Mouse (Mus musculus) CD4-positive, CD25-positive, alpha-beta regulatory T cell, adult 4 months (primary cell): ENCODE measurements at regions not wholly inside any gene's neighbourhood (a gene's known extent, or its start where the extent isn't known, plus 50 kb on each side); places are given as distances from the start of the nearest gene placed in this dataset.

ENCODE experiments used
- ATAC-seq: one replicate; pipeline ENCODE4 v1.8.0; 2017

DNA sequence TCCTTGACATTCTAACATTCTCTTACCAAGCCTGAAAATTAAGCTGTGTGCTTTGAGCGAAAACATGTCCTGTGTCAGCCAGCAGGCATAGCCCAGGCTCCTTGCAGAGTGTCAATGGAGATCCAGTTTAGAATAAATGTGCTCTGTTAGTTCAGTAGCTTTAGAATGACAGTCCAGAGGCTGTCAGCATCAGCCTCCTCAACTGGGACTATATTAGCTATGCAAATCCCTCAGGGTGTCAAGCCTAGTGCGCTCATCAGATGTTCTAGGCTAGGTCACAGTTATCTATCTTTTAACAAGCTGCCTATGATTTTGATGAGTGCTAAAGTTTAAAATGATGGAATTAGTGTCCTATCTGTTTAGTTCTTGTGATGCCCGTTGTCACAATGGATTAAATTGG, 281.7 kb upstream of the Btbd3 start:
- ATAC-seq, result no peak

- ATAC-seq, result no peak
Observed at GRCm38 (mm10) chr2:137969156-137969555, 287.2 kb upstream of the Btbd3 start.

GRCm38 (mm10) chr2:137966460-137967076, 289.8 kb upstream of the Btbd3 start:
- no peak for ATAC-seq

GRCm38 (mm10) chr2:137954830-137955229, 301.5 kb upstream of the Btbd3 start:
- no peak for ATAC-seq

- ATAC-seq, result no peak
Observed at GRCm38 (mm10) chr2:137953144-137953543, 303.2 kb upstream of the Btbd3 start.

DNA sequence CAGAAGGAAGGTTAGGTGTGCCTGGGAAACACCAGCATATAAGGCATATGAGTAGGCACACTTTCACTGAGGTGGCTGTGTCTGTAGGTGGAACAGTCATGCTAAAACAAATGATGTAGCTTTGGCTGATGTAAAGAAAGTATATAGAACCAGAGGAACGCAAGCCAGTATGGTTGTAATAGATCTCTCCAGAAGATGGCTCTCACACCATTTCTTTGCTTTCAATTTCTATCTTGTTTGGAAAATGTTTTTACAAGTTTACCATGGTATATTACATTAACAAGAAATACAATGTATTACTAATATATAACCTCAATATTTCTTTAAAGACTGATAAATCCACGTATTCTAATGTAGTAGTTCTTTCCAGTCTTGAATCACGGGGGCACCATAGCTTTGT, 304.4 kb upstream of the Btbd3 start:
- ATAC-seq, result no peak

DNA sequence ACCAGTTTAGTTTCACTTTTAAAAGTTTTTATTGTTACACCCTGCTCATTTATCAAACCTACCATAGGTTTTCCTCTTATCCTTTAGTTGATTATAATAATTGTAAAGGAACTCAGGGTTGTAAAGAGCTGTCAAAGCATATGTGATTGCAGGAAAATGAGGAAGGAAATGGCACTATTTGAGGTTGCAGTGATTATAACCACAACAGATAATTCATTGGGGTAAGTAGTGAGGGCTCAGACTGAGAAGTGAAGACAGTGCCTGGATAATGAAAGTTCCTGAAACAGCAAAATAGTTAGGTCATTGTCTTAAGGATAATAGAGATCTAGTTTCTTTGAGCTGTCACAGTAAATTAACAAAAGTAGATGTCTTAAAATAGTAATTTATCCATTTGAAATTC, 305.4 kb upstream of the Btbd3 start:
- ATAC-seq, result no peak

DNA sequence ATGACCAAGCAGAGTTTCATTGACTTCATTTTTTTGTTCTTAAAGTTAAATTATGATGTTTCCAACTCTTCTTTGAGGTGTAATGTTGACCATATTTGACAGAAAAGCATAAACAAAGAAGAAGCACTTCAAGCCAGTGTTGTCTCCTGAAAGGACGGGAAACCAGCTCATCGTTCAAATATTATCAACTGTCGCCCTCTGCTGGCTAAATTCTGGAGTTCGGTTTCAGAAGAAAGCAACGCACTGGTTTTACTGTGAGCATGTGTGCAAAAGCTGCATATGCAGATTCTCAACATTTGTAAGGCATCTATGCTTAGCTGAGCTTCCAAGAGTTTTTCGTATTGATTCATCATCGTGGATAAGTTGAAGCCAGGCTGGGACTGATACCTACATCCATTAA, 313.6 kb upstream of the Btbd3 start:
- ATAC-seq, result no peak

- no peak for ATAC-seq
Observed at GRCm38 (mm10) chr2:137939591-137939990, 316.8 kb upstream of the Btbd3 start.

GRCm38 (mm10) chr2:137938831-137939480, 317.4 kb upstream of the Btbd3 start:
- ATAC-seq, result no peak

DNA sequence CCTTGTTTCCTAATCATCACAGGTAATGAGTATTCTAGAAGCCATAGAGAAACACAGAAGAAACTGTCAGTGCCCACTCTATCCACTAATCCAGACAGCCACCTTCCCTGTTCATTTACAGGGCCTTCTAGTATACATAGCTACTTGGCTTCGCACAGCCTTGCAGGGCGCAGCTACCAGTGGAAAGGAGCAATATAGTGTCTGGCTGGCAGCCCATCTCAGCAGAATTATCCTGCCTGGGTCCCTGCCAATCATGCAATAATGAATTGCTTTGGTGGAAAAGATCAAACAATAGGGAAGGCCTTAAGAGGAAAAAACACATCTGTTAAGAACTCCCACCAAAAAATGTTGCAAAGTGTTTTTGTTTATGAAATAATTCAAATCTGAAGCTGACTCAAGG, 319.8 kb upstream of the Btbd3 start:
- no peak for ATAC-seq

DNA sequence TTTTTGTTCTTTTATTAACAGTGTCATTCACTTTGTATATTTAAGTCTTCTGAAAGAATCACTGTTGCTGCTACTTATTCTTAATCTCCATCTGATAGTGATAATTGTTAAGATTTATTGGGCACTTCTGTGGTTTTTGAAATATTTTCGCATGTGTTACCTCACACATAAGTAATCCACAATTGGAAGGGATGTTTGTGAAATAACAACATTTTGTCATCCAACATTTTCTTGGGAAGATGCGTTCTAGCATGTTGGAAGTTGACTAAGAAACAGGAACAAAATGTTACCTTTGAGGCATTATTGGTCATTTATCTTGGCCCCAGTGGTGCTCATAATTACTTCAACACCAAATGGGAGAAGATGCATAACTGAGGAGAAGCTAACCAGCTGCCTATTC, 323.4 kb upstream of the Btbd3 start:
- ATAC-seq, result no peak

GRCm38 (mm10) chr2:137932488-137932887, 323.9 kb upstream of the Btbd3 start:
- ATAC-seq, result no peak

DNA sequence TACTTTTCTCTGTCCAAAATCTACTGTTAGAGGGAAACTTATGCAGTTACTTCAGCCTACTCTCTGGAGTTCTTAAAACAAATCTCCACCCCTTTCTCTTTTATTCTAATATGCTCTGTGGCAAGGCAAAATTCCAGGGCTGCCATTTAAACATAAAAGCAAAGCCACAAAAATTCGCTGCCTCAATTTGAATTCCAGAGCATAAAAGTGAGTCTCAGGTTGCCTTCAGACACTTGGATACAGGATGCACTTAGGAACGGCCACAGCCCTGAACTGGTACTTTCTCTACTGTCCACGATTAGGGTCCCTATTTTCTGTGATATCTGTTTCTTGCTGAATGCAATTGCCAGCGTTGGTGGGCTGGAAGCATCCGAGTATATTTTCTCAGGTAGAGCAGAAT, 330.9 kb upstream of the Btbd3 start:
- no peak for ATAC-seq

DNA sequence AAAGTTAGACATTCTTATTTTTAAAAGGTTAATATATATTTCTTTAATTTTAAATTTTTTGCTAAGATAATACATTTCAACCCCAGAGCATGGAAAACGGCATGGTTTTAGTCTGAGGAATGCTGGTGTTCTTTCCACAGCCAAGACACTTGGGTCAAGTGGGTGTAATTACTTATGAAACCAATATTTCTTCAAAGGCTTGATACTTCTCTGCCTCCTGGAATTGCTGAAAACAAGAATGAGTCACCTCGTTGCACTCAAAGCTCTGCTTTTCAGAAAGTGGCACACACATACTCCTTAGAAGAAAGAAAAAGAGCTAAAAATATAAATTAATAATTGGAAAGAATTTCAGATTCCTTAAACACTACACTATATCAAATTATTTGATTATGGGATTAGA, 331.8 kb upstream of the Btbd3 start:
- no peak for ATAC-seq

DNA sequence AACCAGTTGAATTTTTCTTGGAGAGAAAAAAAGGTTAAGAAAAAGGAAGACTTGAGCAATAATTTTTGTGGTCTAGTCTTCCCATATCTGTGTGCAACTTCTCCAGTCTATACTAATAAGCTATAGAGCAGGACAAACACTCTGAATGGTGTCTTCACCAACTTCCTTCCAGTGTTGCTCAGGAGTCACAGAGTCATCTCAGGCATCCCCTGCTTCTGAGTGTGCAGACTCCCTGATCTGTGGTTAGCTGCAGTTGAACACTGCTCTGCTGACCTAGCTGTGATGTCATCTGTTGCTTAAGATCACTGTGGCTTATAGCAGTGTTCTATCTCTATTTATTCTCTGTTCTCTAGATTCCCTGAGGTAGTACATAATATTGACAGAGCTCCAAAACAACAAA, 357.9 kb upstream of the Btbd3 start:
- no peak for ATAC-seq

GRCm38 (mm10) chr2:137880211-137881031, 375.9 kb upstream of the Btbd3 start:
- ATAC-seq, result no peak

GRCm38 (mm10) chr2:137869676-137870075, 386.7 kb upstream of the Btbd3 start:
- no peak for ATAC-seq

- no peak for ATAC-seq
Observed at GRCm38 (mm10) chr2:137854494-137854893, 401.9 kb upstream of the Btbd3 start.

DNA sequence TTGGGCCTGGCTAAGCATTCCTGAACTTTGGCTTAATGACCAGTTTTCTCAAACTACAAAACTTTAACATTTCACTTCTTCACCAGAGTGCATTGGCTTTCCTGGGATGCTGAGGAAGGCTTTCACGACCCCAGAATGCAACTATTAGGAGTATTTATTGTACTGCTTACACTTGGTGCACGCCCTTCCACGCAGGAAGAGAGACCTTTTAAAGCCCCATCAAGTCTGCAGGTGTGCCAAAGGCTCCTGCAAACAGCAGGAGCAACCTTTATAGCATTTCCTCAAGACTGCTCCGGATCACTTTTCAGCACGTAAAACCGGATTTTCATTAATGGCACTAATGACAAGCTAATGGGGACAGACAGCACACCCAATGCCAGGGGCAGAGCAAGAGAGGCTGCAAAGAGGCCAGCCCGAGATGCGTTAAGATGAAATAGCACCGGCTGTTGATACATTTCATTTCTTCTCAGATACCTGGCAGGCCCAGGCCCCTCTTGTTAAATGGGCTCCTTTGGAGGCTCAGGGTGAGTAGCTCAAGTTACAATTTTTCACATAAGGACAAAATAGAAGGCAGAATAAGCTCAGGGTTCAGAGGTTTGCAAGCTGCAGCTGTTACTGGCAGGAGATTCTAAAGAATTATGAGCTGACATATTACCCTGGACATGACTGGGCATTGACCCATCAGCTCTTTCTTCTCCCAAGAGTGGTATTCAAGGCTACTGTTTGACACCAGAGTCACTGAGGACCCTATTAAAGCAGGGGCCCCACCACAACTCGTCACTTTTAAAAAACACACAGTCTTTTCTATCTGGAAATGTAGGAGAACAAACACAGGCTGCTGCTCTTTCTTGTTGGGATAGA, 402.7 kb upstream of the Btbd3 start:
- ATAC-seq, result no peak

DNA sequence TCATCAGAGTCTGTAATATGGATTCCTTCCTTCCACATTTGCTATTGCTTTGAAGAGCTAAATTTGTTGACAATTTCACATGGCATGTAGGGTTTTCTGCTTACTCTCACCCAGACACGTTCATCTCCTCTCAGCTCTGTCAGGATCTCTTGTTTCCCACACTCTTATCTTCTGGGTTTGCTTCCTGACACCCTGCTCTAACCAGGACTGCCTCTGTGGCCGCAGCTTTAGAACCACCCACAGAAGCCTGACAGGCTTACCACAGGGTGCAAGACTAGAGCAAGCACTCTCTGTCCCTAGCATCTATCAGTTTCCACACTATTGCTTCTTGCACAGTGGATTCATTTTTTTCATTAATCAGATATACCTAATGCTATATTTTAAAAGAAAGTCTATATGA, 408.5 kb upstream of the Btbd3 start:
- no peak for ATAC-seq

DNA sequence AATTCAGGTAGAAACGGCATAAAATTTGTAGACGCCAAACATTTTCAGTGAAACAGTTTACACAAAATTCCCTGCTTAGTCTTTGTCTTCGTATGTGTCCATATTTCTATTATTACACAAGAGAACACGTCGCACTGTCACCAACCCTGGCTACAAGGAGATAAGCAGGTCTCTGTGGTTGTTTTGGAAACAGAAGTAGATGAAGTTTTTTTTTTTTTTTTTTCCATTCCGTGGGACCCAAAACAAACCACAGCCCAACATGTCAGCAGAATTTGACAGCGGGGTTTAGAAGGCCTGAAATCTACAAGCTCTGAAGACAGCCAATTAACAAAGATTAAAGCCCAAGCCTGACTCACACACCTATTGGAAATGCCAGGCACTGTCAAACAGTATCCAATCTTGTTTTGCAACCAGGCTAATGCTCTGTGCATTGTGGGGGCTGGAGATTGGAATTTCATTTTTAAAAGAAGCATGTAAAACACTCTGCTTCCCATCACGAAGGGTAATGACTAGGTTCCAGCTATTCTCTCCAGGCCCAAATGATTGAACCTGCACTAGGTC, 428.5 kb upstream of the Btbd3 start:
- ATAC-seq, result no peak
